Mouse (Mus musculus) hindbrain, embryonic 13.5 days (tissue): ENCODE results near the gene Ano2. TPM values are rescaled to one million over a fixed set of nuclear protein-coding genes. Genes with fewer than 3 reads are reported as not detected.

Experiments used
- ATAC-seq: fragments of 200-750 bp; cut with Nextera tagmentation; 2 replicates; pipeline ENCODE4 v1.8.0; 2017; ENCODE audit warnings: moderate TSS enrichment; ENCODE audit not compliant: low FRiP score
- H3K27ac ChIP-seq: fragments of 300-500 bp; sonication (generic); 2 replicates; pipeline ENCODE4 v1.5.1; 2015; ENCODE audit warnings: inconsistent platforms, mild to moderate bottlenecking, moderate library complexity
- H3K27me3 ChIP-seq: fragments of 300-500 bp; sonication (generic); 2 replicates; pipeline ENCODE4 v1.6.1; 2015; ENCODE audit warnings: mild to moderate bottlenecking, inconsistent platforms
- H3K36me3 ChIP-seq: fragments of 300-500 bp; sonication (generic); 2 replicates; pipeline ENCODE4 v1.6.1; 2015; ENCODE audit warnings: mild to moderate bottlenecking, inconsistent platforms
- H3K4me1 ChIP-seq: fragments of 300-500 bp; sonication (generic); replicated peaks from 2 replicates; pipeline ENCODE4 v1.6.1; 2015; ENCODE audit warnings: inconsistent platforms
- H3K4me2 ChIP-seq: fragments of 300-500 bp; sonication (generic); 2 replicates; pipeline ENCODE4 v1.6.1; 2015; ENCODE audit warnings: inconsistent platforms, mild to moderate bottlenecking, moderate library complexity
- H3K4me3 ChIP-seq: fragments of 300-500 bp; sonication (generic); 2 replicates; pipeline ENCODE4 v1.5.1; 2015; ENCODE audit warnings: mild to moderate bottlenecking, inconsistent platforms
- H3K9ac ChIP-seq: fragments of 300-500 bp; sonication (generic); 2 replicates; pipeline ENCODE4 v1.6.1; 2015; ENCODE audit warnings: mild to moderate bottlenecking, inconsistent platforms
- H3K9me3 ChIP-seq: fragments of 300-500 bp; sonication (generic); 2 replicates; pipeline ENCODE4 v1.6.1; 2016; ENCODE audit warnings: inconsistent platforms
- WGBS: fragments of 180-500 bp; shearing (Covaris S2); methylation state at CpG from one replicate; pipeline ENCODE4 v1.1.7; 2015; 5-methylcytosine and 5-hydroxymethylcytosine counted together
- polyA plus RNA-seq: library from polyadenylated mRNA; unstranded; fragments of >200 nt; fragmentation: Nextera tagmentation; extraction: Ambion mirVana; gene quantifications from 2 replicates; pipeline ENCODE4 v1.2.1, GENCODE M21; 2015

Gene Ano2
- polyA plus RNA-seq, 1 experiment from 2014 or later: 0.14 TPM

- no peak overlapping the region for H3K4me3 ChIP-seq
- H3K9me3 ChIP-seq: no peaks in the 10 kb centered on the region
- H3K36me3 ChIP-seq: no peaks in the 10 kb centered on the region
- ATAC-seq: no peak
- no peak overlapping the region for H3K27ac ChIP-seq
- no peaks in the 10 kb centered on the region for H3K4me1 ChIP-seq
- 89% methylated on average over 6 of the region's 6 CpGs for WGBS
- no peak overlapping the region for H3K4me2 ChIP-seq
- H3K9ac ChIP-seq: no peak overlapping the region
- H3K27me3 ChIP-seq: no peaks in the 10 kb centered on the region
These were observed 184.5 kb downstream of the Ano2 start for GRCm38 (mm10) chr6:125874742-125875141.

- H3K27me3 ChIP-seq: no peaks in the 10 kb centered on the region
- H3K27ac ChIP-seq: no peak overlapping the region
- WGBS: 86% methylated on average over 1 of the region's 1 CpGs
- H3K9ac ChIP-seq: no peak overlapping the region
- no peaks in the 10 kb centered on the region for H3K4me1 ChIP-seq
- no peak for ATAC-seq
- H3K9me3 ChIP-seq: no peaks in the 10 kb centered on the region
- no peak overlapping the region for H3K4me3 ChIP-seq
- no peaks in the 10 kb centered on the region for H3K36me3 ChIP-seq
- H3K4me2 ChIP-seq: no peak overlapping the region
These were observed 186.7 kb downstream of the Ano2 start for GRCm38 (mm10) chr6:125876884-125877283.

GRCm38 (mm10) chr6:125878671-125879070 lies 188.5 kb downstream of the Ano2 start:
- H3K4me3 ChIP-seq: no peak overlapping the region
- H3K9me3 ChIP-seq: no peaks in the 10 kb centered on the region
- no peak for ATAC-seq
- no peaks in the 10 kb centered on the region for H3K36me3 ChIP-seq
- H3K4me1 ChIP-seq: no peaks in the 10 kb centered on the region
- no peak overlapping the region for H3K9ac ChIP-seq
- 72% methylated on average over 2 of the region's 2 CpGs for WGBS
- no peaks in the 10 kb centered on the region for H3K27me3 ChIP-seq
- no peak overlapping the region for H3K27ac ChIP-seq
- no peak overlapping the region for H3K4me2 ChIP-seq

GRCm38 (mm10) chr6:125879306-125879705 lies 189.1 kb downstream of the Ano2 start:
- no peak overlapping the region for H3K4me2 ChIP-seq
- H3K27me3 ChIP-seq: no peaks in the 10 kb centered on the region
- no peak overlapping the region for H3K27ac ChIP-seq
- H3K4me1 ChIP-seq: no peaks in the 10 kb centered on the region
- 92% methylated on average over 7 of the region's 7 CpGs for WGBS
- no peak overlapping the region for H3K4me3 ChIP-seq
- no peaks in the 10 kb centered on the region for H3K9me3 ChIP-seq
- H3K36me3 ChIP-seq: no peaks in the 10 kb centered on the region
- H3K9ac ChIP-seq: no peak overlapping the region
- no peak for ATAC-seq

- Histone ChIP-seq H3K9me3 (no peaks in the 10 kb centered on the region), H3K9ac (no peak overlapping the region), H3K4me2 (no peak overlapping the region), H3K36me3 (no peaks in the 10 kb centered on the region), H3K27me3 (no peaks in the 10 kb centered on the region), H3K4me1 (no peaks in the 10 kb centered on the region), H3K4me3 (no peak overlapping the region), H3K27ac (no peak overlapping the region)
- 95% methylated on average over 1 of the region's 1 CpGs for WGBS
- no peak for ATAC-seq
These were observed 198.4 kb downstream of the Ano2 start for GRCm38 (mm10) chr6:125888596-125888995.

GRCm38 (mm10) chr6:125894340-125894739 lies 204.1 kb downstream of the Ano2 start:
- Histone ChIP-seq H3K4me2 (no peak overlapping the region), H3K9ac (no peak overlapping the region), H3K4me1 (no peaks in the 10 kb centered on the region), H3K27ac (no peak overlapping the region), H3K9me3 (no peaks in the 10 kb centered on the region), H3K27me3 (no peaks in the 10 kb centered on the region), H3K36me3 (no peaks in the 10 kb centered on the region), H3K4me3 (no peak overlapping the region)
- WGBS: 81% methylated on average over 3 of the region's 3 CpGs
- ATAC-seq: no peak

- no peak for ATAC-seq
- Histone ChIP-seq H3K4me3 (no peak overlapping the region), H3K36me3 (no peaks in the 10 kb centered on the region), H3K27me3 (no peaks in the 10 kb centered on the region), H3K27ac (no peak overlapping the region), H3K9me3 (no peaks in the 10 kb centered on the region), H3K9ac (no peak overlapping the region), H3K4me2 (no peak overlapping the region), H3K4me1 (no peaks in the 10 kb centered on the region)
- 83% methylated on average over 9 of the region's 9 CpGs for WGBS
These were observed 224.2 kb downstream of the Ano2 start for GRCm38 (mm10) chr6:125914446-125914845.

GRCm38 (mm10) chr6:125922746-125923145 lies 232.5 kb downstream of the Ano2 start:
- H3K4me3 ChIP-seq: no peak overlapping the region
- H3K9ac ChIP-seq: no peak overlapping the region
- H3K4me2 ChIP-seq: no peak overlapping the region
- WGBS: 76% methylated on average over 3 of the region's 3 CpGs
- H3K9me3 ChIP-seq: no peaks in the 10 kb centered on the region
- H3K36me3 ChIP-seq: no peaks in the 10 kb centered on the region
- no peak for ATAC-seq
- no peak overlapping the region for H3K27ac ChIP-seq
- no peaks in the 10 kb centered on the region for H3K27me3 ChIP-seq
- no peaks in the 10 kb centered on the region for H3K4me1 ChIP-seq

GRCm38 (mm10) chr6:125924979-125925378 lies 234.8 kb downstream of the Ano2 start:
- WGBS: 70% methylated on average over 2 of the region's 2 CpGs
- no peak overlapping the region for H3K27ac ChIP-seq

GRCm38 (mm10) chr6:125925861-125926260 lies 235.6 kb downstream of the Ano2 start:
- H3K4me2 ChIP-seq: no peak overlapping the region
- no peaks in the 10 kb centered on the region for H3K36me3 ChIP-seq
- no peak overlapping the region for H3K4me3 ChIP-seq
- H3K9ac ChIP-seq: no peak overlapping the region
- H3K27me3 ChIP-seq: no peaks in the 10 kb centered on the region
- no peak overlapping the region for H3K27ac ChIP-seq
- no peak for ATAC-seq
- 88% methylated on average over 3 of the region's 3 CpGs for WGBS
- H3K9me3 ChIP-seq: no peaks in the 10 kb centered on the region
- H3K4me1 ChIP-seq: no peaks in the 10 kb centered on the region

More at GRCm38 (mm10) chr6:125924979-125925378, 234.8 kb downstream of the Ano2 start:
- Histone ChIP-seq H3K4me3 (no peak overlapping the region), H3K4me2 (no peak overlapping the region), H3K9me3 (no peaks in the 10 kb centered on the region), H3K27me3 (no peaks in the 10 kb centered on the region), H3K9ac (no peak overlapping the region), H3K4me1 (no peaks in the 10 kb centered on the region), H3K36me3 (no peaks in the 10 kb centered on the region)
- ATAC-seq: no peak

GRCm38 (mm10) chr6:125931926-125932325 lies 241.7 kb downstream of the Ano2 start:
- H3K9me3 ChIP-seq: no peaks in the 10 kb centered on the region
- 87% methylated on average over 7 of the region's 7 CpGs for WGBS
- no peaks in the 10 kb centered on the region for H3K27me3 ChIP-seq

GRCm38 (mm10) chr6:125954965-125955364 lies 264.7 kb downstream of the Ano2 start:
- WGBS: 22% methylated on average over 3 of the region's 3 CpGs
- no peak for ATAC-seq
- no peak overlapping the region for H3K27ac ChIP-seq
- H3K4me3 ChIP-seq: no peak overlapping the region
- H3K27me3 ChIP-seq: no peaks in the 10 kb centered on the region
- H3K9me3 ChIP-seq: no peaks in the 10 kb centered on the region
- no peak overlapping the region for H3K9ac ChIP-seq
- no peaks in the 10 kb centered on the region for H3K36me3 ChIP-seq
- no peak overlapping the region for H3K4me2 ChIP-seq
- H3K4me1 ChIP-seq: no peaks in the 10 kb centered on the region

More at GRCm38 (mm10) chr6:125931926-125932325, 241.7 kb downstream of the Ano2 start:
- H3K4me1 ChIP-seq: no peaks in the 10 kb centered on the region
- no peak overlapping the region for H3K9ac ChIP-seq
- no peak overlapping the region for H3K4me2 ChIP-seq
- no peaks in the 10 kb centered on the region for H3K36me3 ChIP-seq
- no peak overlapping the region for H3K27ac ChIP-seq
- ATAC-seq: no peak
- no peak overlapping the region for H3K4me3 ChIP-seq

GRCm38 (mm10) chr6:125973551-125973950 lies 283.3 kb downstream of the Ano2 start:
- no peak for ATAC-seq
- Histone ChIP-seq H3K4me3 (no peak overlapping the region), H3K27ac (no peak overlapping the region), H3K9ac (no peak overlapping the region), H3K4me2 (no peak overlapping the region), H3K4me1 (no peaks in the 10 kb centered on the region), H3K27me3 (no peaks in the 10 kb centered on the region), H3K36me3 (no peaks in the 10 kb centered on the region), H3K9me3 (no peaks in the 10 kb centered on the region)
